Comparison of ENCODE assay signal across 15 mouse cellular contexts in the genomic region with DNA sequence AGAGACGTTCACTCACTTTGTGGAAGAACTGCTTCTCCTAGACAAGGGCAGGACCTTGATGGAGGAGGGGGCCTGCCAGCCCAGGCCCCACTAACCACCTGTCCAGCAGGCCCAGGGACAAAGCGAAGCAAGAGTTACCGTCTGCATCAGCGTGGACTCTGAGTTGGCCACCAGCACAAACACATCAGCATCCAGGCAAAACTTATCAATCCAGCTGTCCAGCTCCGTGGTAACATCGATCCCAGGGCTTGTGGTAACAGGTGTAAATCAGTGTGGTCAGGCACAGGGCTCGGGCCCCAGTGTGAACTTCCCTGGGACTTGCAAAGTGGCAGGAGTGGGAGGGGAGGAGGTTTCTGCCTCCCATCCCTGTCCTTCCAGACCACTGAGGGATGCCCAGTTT.
"Had no signal": no experiment of that assay in that cellular context is flagged by ENCODE, and none has a peak within 500 bp of the region (broad histone marks: within the 10 kb centered on the region; RNA-seq: fewer than 3 reads in every experiment).

No protein-coding gene starts in this region.

- DNase-seq: lung, adult 18-20 months; lung, embryonic 14.5 days; lung, postnatal 10 days; lung, postnatal 4 days; midbrain, embryonic 14.5 days; right cerebral cortex, postnatal 14 days; thymus, adult 2 months; thymus, postnatal 25 days; thymus, postnatal 4 days had no signal

- H3K27ac ChIP-seq: midbrain, embryonic 10.5 days; midbrain, embryonic 12.5 days; neural tube, embryonic 12.5 days; stomach, embryonic 15.5 days; stomach, postnatal 0 days had no signal

- H3K4me3 ChIP-seq: midbrain, embryonic 10.5 days; midbrain, embryonic 12.5 days; neural tube, embryonic 12.5 days; stomach, embryonic 15.5 days had no signal

- ATAC-seq: midbrain, embryonic 16.5 days had no signal

- H3K9me3 ChIP-seq: midbrain, embryonic 10.5 days; midbrain, embryonic 12.5 days; neural tube, embryonic 12.5 days; stomach, embryonic 15.5 days had no signal

- H3K4me2 ChIP-seq: lung, embryonic 14.5 days; midbrain, embryonic 12.5 days; neural tube, embryonic 12.5 days; stomach, embryonic 15.5 days had no signal

- H3K27me3 ChIP-seq: midbrain, embryonic 12.5 days; neural tube, embryonic 12.5 days; stomach, embryonic 15.5 days had no signal

- H3K4me1 ChIP-seq: midbrain, embryonic 10.5 days; midbrain, embryonic 12.5 days; neural tube, embryonic 12.5 days; stomach, embryonic 15.5 days had no signal

- H3K9ac ChIP-seq: lung, embryonic 14.5 days; midbrain, embryonic 12.5 days; neural tube, embryonic 12.5 days; stomach, embryonic 15.5 days had no signal
